Mouse (Mus musculus) midbrain, embryonic 16.5 days (tissue): ENCODE measurements around the gene Zbtb48. TPM values are rescaled to one million over a fixed set of nuclear protein-coding genes. Genes with fewer than 3 reads are reported as not detected.

ENCODE experiments used
- ATAC-seq: fragments of 200-750 bp; cut with Nextera tagmentation; 2 replicates; pipeline ENCODE4 v1.8.0; 2017; ENCODE audit warnings: moderate TSS enrichment
- H3K27ac ChIP-seq: fragments of 300-500 bp; sonication (generic); 2 replicates; pipeline ENCODE4 v1.5.1; 2014; ENCODE audit warnings: mild to moderate bottlenecking, low read length, mixed read lengths
- H3K27me3 ChIP-seq: fragments of 300-500 bp; sonication (generic); 2 replicates; pipeline ENCODE4 v1.6.1; 2014; ENCODE audit warnings: low read depth, low read length, mixed read lengths; ENCODE audit not compliant: control insufficient read depth, insufficient read depth
- H3K36me3 ChIP-seq: fragments of 300-500 bp; sonication (generic); 2 replicates; pipeline ENCODE4 v1.6.1; 2014; ENCODE audit warnings: mild to moderate bottlenecking, low read length, moderate library complexity, mixed read lengths; ENCODE audit not compliant: control insufficient read depth, insufficient read depth
- H3K4me1 ChIP-seq: fragments of 300-500 bp; sonication (generic); 2 replicates; pipeline ENCODE4 v1.6.1; 2014; ENCODE audit warnings: mild to moderate bottlenecking, low read length, mixed read lengths; ENCODE audit not compliant: control insufficient read depth, insufficient read depth
- H3K4me2 ChIP-seq: fragments of 300-500 bp; sonication (generic); 2 replicates; pipeline ENCODE4 v1.6.1; 2014; ENCODE audit warnings: mild to moderate bottlenecking, low read length, mixed read lengths
- H3K4me3 ChIP-seq: fragments of 300-500 bp; sonication (generic); 2 replicates; pipeline ENCODE4 v1.5.1; 2014; ENCODE audit warnings: low read depth, mild to moderate bottlenecking, low read length, moderate library complexity, mixed read lengths
- H3K9ac ChIP-seq: fragments of 300-500 bp; sonication (generic); 2 replicates; pipeline ENCODE4 v1.6.1; 2014; ENCODE audit warnings: low read depth, low read length, mixed read lengths
- H3K9me3 ChIP-seq: fragments of 300-500 bp; sonication (generic); replicated peaks from 2 replicates; pipeline ENCODE4 v1.6.1; 2014; ENCODE audit warnings: mild to moderate bottlenecking, low read length, mixed read lengths; ENCODE audit not compliant: control insufficient read depth, poor library complexity, severe bottlenecking
- WGBS: fragments of 180-500 bp; shearing (Covaris S2); extraction: QIAGEN DNeasy Blood & Tissue Kit; methylation state at CpG from one replicate; pipeline ENCODE4 v1.1.7; 2014; 5-methylcytosine and 5-hydroxymethylcytosine counted together
- polyA plus RNA-seq: library from polyadenylated mRNA; unstranded; fragments of >200 nt; fragmentation: Nextera tagmentation; extraction: Ambion mirVana; gene quantifications from 2 replicates; pipeline ENCODE4 v1.2.1, GENCODE M21; 2015

Gene Zbtb48
- polyA plus RNA-seq, 1 experiment from 2014 or later, result 19.3 TPM

DNA sequence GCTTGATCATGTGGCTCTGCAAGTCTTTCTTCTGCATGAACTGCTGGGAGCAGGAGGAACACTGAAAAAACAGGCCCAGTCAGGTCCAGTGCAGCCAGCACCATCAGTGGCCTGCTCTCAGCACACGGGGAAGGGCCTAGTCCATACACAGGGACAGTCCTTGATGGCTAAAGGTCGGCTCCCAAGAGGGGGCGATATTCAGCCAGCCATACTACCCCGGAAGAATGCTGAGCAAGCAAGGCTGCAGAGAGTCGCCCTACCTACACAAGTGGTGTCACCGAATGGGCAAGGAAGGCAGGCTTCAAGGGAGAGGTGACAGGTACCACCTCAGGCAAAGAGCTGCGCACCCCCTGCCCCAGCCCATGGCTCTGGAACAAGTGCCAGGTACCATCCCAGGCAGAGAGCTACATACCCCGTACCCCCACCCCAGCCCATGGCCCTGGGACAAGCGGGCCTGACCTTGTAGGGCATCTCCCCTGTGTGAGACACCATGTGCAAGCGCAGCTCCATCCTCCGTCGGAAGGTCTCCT is 5.8 kb downstream of the Zbtb48 start:
- Histone ChIP-seq H3K9me3 (no peaks in the 10 kb centered on the region), H3K9ac (no peak overlapping the region), H3K36me3 (peaks cover 42% of the 10 kb centered on the region), H3K4me2 (no peak overlapping the region), H3K27ac (no peak overlapping the region), H3K4me1 (peaks cover 29% of the 10 kb centered on the region), H3K4me3 (no peak overlapping the region), H3K27me3 (no peaks in the 10 kb centered on the region)
- WGBS, result 78% methylated on average over 12 of the region's 12 CpGs
- no peak for ATAC-seq

DNA sequence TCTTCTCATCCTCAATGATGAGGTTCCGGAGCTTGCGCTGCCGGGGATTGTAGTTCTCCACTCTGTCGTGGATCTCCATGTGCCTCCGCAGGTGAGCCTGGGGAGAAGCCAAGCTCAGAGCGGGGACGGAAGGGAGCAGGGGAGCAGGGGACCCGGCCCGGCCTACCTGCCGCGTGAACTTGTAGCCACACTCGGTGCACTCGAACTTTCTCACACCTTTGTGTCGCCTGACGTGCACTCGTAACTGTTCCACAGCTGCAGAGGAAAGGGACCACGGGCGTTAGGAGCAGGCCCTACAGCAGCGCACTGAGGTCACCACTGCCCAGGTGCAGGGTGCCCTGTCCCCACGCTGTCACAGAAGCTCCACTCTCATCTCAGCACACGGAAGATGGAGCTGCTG is 7.4 kb downstream of the Zbtb48 start:
- Histone ChIP-seq H3K27me3 (no peaks in the 10 kb centered on the region), H3K9me3 (no peaks in the 10 kb centered on the region), H3K9ac (no peak overlapping the region), H3K4me3 (no peak overlapping the region), H3K4me2 (no peak overlapping the region), H3K4me1 (peaks cover 13% of the 10 kb centered on the region), H3K27ac (no peak overlapping the region), H3K36me3 (peaks cover 44% of the 10 kb centered on the region)
- ATAC-seq, result no peak
- 95% methylated on average over 21 of the region's 21 CpGs for WGBS

DNA sequence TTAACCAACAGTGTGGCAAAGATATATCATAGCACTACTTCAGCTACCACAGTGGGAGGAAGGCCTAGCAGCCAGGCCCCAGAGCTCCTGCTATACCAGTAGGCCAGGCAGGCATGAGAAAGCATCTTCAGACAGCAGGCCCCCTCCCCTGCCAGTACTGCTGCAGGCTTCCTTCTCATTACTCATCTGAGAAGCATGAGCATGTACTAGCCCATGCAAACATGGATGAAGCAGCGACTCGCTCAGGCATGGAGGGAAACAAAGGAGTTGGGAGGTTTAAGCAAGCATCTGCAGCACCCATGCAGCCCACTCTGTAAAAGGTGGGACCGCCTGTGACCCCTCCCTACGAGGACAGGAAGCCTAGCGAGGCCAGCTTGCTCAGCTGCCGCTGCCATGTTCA is 8.4 kb downstream of the Zbtb48 start:
- Histone ChIP-seq H3K4me1 (0 out of 2 replicates have a peak, but pooled peaks cover 4% of the 10 kb centered on the region), H3K4me2 (no peak overlapping the region), H3K9me3 (no peaks in the 10 kb centered on the region), H3K4me3 (no peak overlapping the region), H3K36me3 (peaks cover 44% of the 10 kb centered on the region), H3K9ac (no peak overlapping the region), H3K27ac (no peak overlapping the region), H3K27me3 (no peaks in the 10 kb centered on the region)
- no peak for ATAC-seq
- WGBS, result 83% methylated on average over 6 of the region's 6 CpGs

DNA sequence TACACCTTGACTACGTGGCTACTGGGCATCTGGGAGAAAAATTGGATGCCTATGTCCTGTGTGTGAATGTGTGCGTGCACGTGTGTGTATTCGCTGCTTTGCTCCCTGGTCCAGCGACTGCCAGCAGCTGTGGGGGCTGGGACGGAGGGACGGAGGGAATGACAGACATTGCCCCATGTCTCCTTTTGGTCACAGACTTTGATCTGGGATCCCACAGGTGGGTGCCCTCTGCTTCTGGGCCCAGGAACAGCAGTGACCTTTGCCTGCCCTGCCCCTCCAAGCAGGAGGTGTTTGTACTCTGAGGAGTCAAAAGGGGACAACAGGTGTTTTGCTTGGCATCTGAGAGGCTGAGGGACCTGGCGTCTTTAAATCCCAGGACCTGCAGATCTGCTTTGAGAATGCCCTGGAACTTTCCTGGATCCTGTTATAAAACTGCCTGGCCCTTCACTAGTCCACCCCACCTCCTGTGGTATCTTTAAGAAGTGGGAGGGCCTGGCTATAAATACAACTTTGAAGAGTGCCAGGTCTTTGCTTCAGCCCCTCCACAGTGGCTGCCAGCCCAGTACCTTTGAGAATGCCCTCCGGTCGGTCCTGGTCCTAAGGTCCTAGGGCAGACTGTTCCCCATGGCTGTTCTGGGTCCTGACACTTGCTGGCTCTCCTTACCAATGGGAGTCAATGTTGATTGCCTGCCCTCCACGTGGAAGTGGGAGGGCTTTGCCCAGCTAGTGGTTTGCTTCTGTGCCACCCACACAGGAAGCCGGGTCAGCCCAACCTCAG is 14.2 kb downstream of the Zbtb48 start:
- no peak overlapping the region for H3K9ac ChIP-seq
- no peak for ATAC-seq
- no peaks in the 10 kb centered on the region for H3K9me3 ChIP-seq
- peaks cover 6% of the 10 kb centered on the region; the same call in 1 of the 2 replicates for H3K27me3 ChIP-seq
- peaks cover 19% of the 10 kb centered on the region for H3K4me1 ChIP-seq
- WGBS, result 86% methylated on average over 12 of the region's 12 CpGs
- no peak overlapping the region for H3K4me2 ChIP-seq
- no peak overlapping the region for H3K27ac ChIP-seq
- H3K4me3 ChIP-seq, result no peak overlapping the region
- 0 out of 2 replicates have a peak, but pooled peaks cover 2% of the 10 kb centered on the region for H3K36me3 ChIP-seq

DNA sequence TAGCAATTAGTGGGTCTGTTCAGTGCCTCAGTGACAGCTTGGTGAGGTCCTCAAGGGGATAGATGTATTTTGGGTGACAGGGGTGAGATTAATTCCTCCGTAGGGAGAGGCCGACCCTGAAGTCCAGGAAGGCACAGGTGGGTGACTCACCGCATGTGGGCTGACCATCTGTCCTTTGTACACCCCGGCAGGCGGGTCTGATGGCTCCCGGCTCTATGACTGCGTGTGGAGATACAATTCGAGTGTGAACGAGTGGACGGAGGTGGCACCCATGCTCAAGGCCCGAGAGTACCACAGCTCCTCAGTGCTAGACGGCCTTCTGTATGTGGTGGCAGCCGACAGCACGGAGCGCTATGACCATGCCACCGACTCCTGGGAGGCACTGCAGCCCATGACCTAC is 15.4 kb downstream of the Zbtb48 start:
- Histone ChIP-seq H3K4me3 (no peak overlapping the region), H3K27ac (no peak overlapping the region), H3K27me3 (peaks cover 11% of the 10 kb centered on the region), H3K9me3 (no peaks in the 10 kb centered on the region), H3K9ac (no peak overlapping the region), H3K36me3 (0 out of 2 replicates have a peak, but pooled peaks cover 2% of the 10 kb centered on the region), H3K4me2 (no peak overlapping the region), H3K4me1 (peaks cover 24% of the 10 kb centered on the region)
- 95% methylated on average over 16 of the region's 16 CpGs for WGBS
- no peak for ATAC-seq

DNA sequence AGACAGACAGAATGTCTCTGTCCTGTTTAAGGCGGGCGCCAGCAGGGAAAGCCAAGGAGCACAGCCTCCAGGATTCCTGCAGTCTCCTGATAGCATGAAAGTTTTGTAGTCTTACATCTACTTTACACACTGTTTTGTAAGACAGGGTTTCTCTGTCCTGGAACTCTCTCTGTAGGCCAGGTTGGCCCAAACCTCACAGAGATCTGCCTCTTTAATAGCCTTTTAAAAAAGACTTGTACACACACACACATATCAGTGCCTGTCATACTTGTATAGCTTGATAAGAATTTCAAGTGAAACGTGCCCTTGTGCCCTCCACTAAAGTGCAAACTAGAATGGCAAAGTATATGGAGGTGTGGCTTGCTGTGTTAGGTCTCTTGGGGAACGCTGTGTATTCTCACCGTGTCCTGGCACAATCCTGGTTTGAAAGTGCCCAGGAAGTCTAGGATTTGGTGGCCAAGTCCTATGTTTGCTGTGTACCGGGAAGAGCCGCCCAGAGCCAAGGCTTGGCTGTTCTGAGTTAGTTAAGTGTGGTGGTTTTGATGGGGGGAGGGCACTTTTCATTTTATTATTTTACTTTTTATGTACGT is 16.2 kb downstream of the Zbtb48 start:
- Histone ChIP-seq H3K4me1 (peaks cover 24% of the 10 kb centered on the region), H3K4me2 (peak overlapping the region; percentile 99), H3K4me3 (no peak overlapping the region), H3K9ac (peak overlapping the region; percentile 73; the same call in 1 of the 2 replicates), H3K27ac (no peak overlapping the region), H3K27me3 (peaks cover 16% of the 10 kb centered on the region), H3K9me3 (no peaks in the 10 kb centered on the region), H3K36me3 (0 out of 2 replicates have a peak, but pooled peaks cover 2% of the 10 kb centered on the region)
- ATAC-seq, result no peak
- WGBS, result 78% methylated on average over 8 of the region's 8 CpGs

DNA sequence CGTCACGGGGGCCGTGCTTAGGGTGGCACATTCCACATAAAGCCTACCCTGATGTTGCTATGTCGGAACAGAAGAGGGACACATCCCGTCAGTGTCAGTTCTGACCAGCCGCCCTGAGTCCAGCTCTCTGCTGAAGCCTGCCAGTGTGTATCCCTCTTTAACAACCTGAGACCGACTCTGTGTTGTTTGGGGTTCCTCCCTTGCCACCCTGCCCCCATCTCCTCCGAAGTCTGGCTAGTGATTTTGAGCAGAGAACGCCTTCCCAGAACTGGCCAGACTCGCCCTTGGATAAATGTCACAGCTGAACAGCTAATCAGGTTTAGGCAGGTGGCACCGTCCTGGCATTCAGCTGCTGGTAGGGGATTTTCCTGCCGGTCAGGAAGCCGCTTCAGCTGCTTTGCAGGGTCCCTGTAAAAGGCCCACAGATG is 16.8 kb downstream of the Zbtb48 start:
- H3K9me3 ChIP-seq, result no peaks in the 10 kb centered on the region
- 9% methylated on average over 13 of the region's 13 CpGs for WGBS

DNA sequence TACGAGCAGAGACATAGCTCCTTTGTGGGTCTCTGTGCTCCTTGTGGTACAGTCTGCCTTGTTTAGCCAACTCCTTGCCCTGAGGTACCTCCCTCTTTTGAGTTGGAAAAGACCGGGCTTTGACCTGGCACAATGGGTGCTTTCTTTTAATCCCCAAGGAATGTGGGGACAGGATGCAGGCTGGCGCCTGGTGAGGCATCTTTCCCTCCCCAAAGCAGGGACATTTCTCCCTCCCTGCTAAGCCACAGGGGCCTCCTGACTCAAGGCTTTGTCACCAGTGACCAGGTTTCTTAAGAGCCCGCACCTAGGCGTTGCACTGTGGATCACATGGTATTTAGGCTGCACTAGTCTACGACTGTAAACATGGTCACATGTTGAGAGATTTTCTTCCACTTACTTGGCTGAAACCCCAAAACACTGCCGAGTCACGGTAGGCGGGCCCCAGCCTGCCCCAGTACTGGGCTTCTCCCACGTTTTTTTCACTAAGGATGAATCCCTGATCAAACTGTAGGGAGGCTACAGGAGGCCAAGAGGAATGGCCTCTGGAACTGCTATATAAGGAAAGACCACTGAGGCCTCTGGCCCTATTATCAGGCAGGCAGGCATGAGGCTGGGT is 17.3 kb downstream of the Zbtb48 start:
- Histone ChIP-seq H3K4me2 (peak overlapping the region; percentile 99), H3K4me3 (peak overlapping the region; percentile 77), H3K27ac (no peak overlapping the region), H3K36me3 (no peaks in the 10 kb centered on the region), H3K4me1 (peaks cover 24% of the 10 kb centered on the region), H3K9ac (peak overlapping the region; percentile 73), H3K27me3 (peaks cover 16% of the 10 kb centered on the region), H3K9me3 (no peaks in the 10 kb centered on the region)
- ATAC-seq, result no peak
- WGBS, result 4% methylated on average over 10 of the region's 10 CpGs

More for the DNA sequence above, 16.8 kb downstream of the Zbtb48 start:
- H3K36me3 ChIP-seq, result 0 out of 2 replicates have a peak, but pooled peaks cover 2% of the 10 kb centered on the region
- H3K9ac ChIP-seq, result peak overlapping the region; percentile 73; the same call in 1 of the 2 replicates
- peaks cover 24% of the 10 kb centered on the region for H3K4me1 ChIP-seq
- H3K4me2 ChIP-seq, result peak overlapping the region; percentile 99
- H3K4me3 ChIP-seq, result peak overlapping the region; percentile 77
- no peak for ATAC-seq
- H3K27me3 ChIP-seq, result peaks cover 16% of the 10 kb centered on the region
- no peak overlapping the region for H3K27ac ChIP-seq
